Mouse (Mus musculus) gastrocnemius, postnatal 10 days (tissue): Measurements from ENCODE around the gene Aig1. TPM values are rescaled to one million over a fixed set of nuclear protein-coding genes. Genes with fewer than 3 reads are reported as not detected.

Experiments used
- DNase-seq: peaks from one replicate; pipeline ENCODE4 v3.0.0; 2021; ENCODE audit warnings: mixed read lengths
- total RNA-seq, 2 experiments: library from RNA; stranded (reverse); gene quantifications; 2 replicates each; pipeline ENCODE4 v1.2.3; 2021

The Aig1 gene
- total RNA-seq, 2 experiments from 2014 or later = 34.0 to 36.4 TPM

- no peak for DNase-seq
Measured at GRCm38 (mm10) chr10:13775411-13775810, 93.4 kb downstream of the Aig1 start.

GRCm38 (mm10) chr10:13774910-13775309, 93.9 kb downstream of the Aig1 start:
- no peak for DNase-seq

DNA sequence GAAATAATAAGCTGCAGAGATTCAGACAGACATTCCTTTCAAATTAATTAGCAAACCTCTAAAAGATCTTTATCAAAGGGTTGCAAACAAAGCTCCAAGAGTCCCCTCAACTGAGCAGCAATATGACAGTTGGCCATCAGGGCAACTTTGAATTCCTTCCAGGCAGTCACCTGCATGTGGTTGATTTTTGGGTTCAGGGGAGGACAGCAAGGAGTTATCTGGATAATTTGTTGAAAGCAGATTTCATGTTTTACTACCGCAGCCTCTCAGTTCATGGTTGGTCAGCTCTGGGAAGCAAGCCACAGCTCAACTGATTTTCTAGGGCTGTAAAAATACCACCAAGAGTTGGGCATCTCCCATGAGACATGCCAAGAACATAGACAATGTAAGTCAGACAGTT, 98.1 kb downstream of the Aig1 start:
- DNase-seq = no peak

DNA sequence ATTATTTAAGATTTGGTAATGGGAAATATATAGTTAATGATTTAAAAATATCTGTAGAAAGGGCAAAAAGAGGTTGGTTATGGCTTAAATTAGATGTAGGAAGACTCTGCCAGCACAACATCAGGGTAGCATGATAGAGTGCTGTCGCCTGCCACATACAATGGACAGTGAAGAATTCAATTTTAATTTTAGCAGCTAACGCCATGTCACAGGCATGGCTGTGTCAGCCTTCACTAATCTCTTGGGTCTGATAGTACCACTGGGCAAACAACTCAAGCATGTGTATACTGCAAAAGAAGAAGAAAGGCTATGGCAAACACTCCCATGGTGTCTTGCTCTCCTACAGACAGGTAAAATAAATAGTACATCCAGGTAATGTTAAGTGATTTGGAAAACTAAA, 99.0 kb downstream of the Aig1 start:
- no peak for DNase-seq

GRCm38 (mm10) chr10:13768866-13769265, 99.9 kb downstream of the Aig1 start:
- no peak for DNase-seq

- no peak for DNase-seq
Measured at GRCm38 (mm10) chr10:13767076-13767475, 101.7 kb downstream of the Aig1 start.

GRCm38 (mm10) chr10:13763151-13763550, 105.6 kb downstream of the Aig1 start:
- DNase-seq = no peak

DNA sequence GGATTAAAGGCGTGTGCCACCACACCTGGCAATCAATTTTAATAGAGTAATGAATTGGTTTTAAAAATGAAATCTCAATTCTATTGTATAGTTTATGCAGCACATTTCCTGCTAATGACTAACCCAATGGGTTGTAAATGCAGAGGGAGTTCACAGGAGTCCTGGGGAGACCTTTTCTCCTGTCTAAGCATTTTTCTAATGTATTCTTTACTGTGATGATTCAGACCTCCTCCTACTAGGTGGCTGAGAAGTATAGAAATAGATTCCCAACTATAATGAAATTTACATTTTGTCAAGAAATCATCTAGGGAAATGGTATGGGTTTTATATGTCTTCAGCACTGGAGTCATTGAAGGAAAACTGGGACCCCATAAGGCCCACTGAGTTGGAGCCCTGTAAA, 114.1 kb downstream of the Aig1 start:
- no peak for DNase-seq

DNA sequence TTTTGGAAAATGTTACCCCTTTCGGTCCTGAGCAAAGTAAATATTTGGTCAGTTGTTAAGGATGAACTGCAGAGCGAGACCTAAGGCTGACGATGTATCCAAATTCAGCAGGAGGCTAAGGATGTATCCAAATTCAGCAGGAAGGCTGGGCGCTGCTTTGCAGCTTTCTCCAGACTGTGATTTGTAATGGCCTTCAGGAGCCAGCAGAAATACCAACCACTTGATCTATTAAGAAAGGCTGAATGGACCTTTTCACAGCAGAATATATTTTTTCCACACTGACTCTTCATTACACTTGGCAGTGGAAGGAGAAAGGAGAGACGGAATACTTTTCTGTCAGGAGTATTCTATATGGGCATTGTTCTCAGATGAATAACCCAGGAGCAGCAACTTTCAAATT, 115.0 kb downstream of the Aig1 start:
- no peak for DNase-seq

DNA sequence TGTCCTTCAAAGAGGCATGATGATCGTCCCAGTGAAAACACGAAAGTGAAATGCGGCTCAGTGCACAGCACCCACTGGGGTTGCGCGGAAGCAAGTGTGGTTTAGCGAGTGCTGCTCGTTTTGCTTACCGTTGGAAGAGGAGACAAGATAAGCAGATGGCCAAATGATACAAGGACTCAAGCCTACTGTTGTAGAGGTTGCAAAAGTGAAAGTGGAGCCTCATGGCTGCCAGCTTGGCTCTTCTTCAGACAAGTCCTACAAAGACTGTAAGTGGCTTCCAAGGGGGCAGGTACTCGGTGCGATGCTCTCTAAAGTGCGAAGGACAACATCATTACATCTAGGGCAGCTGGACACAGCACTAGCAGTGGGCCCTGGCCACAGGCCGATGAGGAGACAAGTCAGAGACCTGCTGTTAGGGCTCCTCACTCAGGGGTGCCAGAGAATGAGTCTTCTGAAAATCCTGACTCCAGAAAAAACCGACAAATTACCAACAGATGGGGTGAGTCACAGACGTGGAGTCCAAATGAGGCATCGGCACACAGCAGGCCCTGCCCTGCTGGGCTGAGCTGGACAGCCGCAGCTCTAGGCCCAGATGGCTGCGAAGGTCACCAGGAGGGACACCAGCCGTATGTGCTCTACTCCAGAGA, 129.2 kb downstream of the Aig1 start:
- peak; percentile 11 for DNase-seq

- DNase-seq = no peak
Measured at GRCm38 (mm10) chr10:13730039-13730748, 138.6 kb downstream of the Aig1 start.

DNA sequence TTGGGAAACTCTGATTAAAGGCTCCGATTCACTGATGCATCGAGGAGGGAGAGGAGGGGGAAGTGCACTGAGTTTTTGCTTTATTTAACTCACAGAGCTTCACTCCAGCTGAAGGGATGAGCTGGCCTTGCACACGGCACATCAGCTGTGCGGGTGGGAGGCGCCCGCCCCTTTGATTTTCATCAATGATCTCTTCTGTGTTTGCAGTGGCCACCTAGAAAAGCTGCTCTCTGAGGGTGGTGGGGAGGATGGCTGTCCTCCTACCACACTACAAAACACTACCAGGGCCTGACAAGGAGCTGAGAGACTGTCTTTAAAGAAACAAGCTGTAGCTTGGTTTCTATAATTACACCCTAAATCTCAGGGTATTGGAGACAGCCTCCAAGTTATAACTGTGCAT, 141.1 kb downstream of the Aig1 start:
- no peak for DNase-seq

GRCm38 (mm10) chr10:13726206-13726605, 142.6 kb downstream of the Aig1 start:
- no peak for DNase-seq

- no peak for DNase-seq
Measured at GRCm38 (mm10) chr10:13725276-13725675, 143.5 kb downstream of the Aig1 start.

- peak; percentile 8 for DNase-seq
Measured at GRCm38 (mm10) chr10:13716132-13716531, 152.6 kb downstream of the Aig1 start.

DNA sequence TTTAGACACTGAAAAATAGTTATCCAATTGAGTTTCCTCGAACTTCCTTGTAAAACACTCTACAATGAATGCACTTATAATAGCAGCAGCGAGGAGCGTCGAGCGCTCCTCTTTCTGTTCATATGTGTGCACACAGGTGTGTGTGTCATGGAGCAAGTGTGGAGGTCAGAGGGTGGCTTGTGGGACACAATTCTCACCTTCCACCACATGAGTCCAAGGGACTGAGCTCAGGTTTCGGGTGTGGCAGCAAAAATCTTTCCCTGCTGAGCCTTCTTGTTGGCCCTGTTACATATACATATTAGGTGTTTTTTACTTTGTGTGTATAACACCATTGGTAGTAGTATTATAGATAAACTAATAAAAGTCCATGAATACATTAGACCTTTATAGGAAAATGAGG, 153.2 kb downstream of the Aig1 start:
- DNase-seq = no peak

GRCm38 (mm10) chr10:13714920-13715293, 153.9 kb downstream of the Aig1 start:
- no peak for DNase-seq

- peak; percentile 7 for DNase-seq
Measured at GRCm38 (mm10) chr10:13714199-13714919, 154.4 kb downstream of the Aig1 start.

DNA sequence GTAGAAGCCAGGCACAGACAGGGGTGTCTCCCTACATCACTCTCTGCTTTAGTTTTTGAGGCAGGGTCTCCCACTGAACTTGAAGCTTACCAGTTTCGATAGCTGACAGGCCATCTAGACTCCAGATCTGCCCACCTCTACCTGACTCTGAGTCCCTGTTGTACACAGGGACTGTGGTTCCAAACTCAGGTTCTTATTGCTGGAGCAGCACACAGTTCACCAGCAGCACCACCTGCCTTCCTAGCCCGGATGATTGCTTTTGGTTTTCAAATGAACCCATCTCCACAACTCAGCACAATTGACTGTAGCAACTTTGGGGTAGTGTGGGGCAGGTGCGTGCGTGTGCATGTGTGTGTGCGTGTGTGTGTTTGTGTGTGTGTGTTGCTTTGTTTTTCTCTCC, 155.1 kb downstream of the Aig1 start:
- DNase-seq = no peak

DNA sequence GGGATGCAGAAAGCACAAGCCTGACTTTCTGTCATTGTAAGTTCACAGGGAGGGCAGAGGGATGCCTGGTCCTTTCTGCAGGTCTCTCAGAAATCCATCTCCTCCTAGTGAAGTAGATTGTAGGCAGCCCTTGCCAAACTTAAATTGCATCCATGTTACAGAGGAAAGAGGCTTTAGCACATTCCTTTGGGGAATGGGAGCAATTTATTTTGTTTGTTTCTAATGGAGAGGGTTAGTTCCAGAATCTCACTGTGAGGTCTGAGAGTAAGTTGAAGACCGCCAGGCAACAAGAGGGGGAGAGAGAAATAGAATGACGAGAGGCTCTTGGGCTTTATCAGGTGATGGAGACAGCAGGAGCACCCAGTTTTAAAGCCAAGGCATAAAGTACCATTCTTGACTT, 155.7 kb downstream of the Aig1 start:
- no peak for DNase-seq

DNA sequence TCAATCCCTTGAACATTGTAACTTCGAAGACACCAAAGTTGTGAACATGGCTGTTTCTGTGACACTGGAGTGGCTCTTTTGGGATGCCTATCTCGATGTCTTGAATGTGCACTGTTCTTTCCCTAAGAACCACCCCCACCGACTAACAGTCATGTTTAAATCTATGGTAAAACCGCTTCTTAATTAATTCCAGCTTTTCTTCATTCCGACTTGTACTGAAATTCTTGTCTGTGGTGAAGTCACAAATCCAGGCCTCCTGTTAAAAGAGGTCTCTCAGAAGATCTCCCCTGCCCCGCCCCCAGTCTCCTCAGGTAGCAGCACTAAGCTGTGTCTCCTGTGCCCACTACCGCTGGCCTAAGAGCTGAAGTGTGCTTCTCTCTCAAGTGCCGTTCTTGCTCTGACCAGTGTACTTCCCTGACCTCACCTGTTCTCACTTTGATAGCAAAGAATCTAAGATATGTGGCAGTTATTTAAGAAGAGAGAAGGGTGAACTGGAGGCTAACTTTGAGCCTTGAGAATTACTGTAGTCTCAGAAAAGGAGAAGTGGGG, 157.4 kb downstream of the Aig1 start:
- DNase-seq = no peak

DNA sequence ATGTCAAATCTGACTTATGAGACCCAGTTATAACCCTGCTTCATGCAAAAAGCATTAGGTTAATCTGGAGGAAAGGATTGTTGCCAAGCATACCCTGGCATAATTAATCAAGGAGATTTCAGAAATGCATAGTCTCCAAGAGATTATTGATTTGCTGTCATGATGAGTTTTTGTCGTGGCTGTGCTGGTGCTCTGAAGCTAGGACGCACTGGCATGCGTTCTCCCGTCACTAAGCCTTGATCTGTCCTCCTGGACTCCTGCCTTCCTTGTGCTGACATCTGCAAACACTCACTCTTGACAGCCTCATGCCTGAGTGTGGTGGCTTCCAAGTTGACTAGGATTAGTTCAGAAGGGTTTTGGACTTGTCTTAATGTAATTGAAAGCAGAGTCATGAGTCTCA, 163.0 kb downstream of the Aig1 start:
- DNase-seq = no peak

DNA sequence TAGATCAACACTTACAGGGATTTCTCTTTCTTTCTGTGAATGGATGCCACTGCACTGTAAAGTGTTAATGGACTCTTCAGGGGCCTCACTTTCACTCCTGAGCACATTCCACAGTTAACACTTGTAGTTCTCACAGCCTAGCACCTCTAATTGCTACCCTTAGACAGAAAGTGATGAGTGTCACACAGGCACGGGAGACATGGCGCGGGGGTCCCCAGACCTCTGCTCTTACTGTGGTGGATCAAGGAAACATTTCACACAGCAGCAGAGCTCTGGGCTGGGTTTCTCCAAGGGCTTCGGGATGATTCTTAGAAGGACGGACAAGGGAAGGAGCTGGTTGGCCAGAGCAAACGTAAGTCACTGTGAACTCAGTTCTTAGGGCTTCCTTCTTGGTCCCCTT, 166.1 kb downstream of the Aig1 start:
- no peak for DNase-seq
